Mouse (Mus musculus): ENCODE data around the gene Bach2. TPM values are rescaled to one million over a fixed set of nuclear protein-coding genes. Genes with fewer than 3 reads are reported as not detected.

The Bach2 gene
- total RNA-seq, 1 experiment from 2014 or later = 4.7 TPM

DNA sequence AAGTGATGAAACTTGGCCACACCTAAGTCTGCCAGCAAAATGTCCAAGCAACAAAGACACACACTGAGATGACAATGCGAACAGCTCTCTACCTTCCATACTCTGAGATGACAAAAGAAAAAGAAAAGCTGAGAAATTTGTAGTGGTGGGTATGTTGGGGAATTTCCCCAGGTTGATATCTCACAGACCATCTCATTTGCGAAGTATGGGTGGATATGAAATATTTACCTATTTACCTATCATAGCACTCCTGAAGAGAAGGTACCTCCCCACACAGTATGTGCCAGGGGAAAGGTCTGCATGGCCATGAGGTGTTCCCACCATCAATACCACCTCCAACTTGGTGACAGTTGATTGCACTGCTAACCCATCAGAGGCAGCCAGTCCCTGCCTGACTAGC, 13.4 kb upstream of the Bach2 start:
- DNase-seq = no peak

DNA sequence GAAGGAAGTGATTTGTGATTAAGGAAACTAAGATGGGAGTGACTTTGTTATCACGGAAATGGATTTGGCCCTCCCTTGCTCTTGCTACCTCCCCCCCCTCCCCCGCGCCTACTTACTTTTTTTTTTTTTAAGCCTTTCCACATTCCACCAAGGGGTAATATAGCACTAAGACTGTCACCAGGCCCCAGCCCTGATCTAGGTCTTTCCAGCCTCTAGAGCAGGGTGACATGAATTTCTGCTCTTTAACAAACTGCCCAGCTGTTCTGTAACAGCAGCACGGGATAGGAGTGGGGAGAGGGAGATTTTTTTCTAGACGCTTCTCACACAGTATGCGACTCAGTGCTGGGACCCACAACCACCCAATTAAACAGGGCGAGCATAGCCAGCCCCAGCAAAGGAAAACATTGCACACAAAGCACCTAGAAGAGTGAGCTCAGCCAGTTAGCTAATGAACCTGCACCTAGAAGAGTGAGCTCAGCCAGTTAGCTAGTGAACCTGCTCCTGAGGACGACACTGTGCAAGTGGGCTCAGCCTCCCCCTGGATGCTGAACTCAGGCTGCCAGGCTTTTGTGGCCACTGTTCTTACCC, 10.5 kb upstream of the Bach2 start:
- DNase-seq = no peak

DNA sequence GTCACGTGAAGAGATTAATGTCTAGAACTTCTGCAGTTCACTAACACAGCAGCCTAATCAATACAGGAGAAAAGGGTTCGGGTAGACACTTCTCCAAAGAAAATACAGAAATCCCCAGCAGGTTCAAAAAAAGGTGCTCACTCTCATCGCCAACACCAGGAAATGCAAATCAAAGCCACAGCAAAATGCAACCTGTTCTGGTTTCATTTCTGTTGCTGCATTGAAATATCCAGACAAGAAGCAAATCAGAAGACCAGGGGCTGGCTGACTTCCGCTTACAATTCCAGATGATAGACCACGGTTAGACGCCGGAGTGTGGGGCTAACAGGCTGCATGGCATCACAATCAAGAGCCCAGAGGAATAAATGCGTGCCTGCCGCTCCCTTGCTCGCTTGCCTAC, 9.3 kb upstream of the Bach2 start:
- DNase-seq = no peak

DNA sequence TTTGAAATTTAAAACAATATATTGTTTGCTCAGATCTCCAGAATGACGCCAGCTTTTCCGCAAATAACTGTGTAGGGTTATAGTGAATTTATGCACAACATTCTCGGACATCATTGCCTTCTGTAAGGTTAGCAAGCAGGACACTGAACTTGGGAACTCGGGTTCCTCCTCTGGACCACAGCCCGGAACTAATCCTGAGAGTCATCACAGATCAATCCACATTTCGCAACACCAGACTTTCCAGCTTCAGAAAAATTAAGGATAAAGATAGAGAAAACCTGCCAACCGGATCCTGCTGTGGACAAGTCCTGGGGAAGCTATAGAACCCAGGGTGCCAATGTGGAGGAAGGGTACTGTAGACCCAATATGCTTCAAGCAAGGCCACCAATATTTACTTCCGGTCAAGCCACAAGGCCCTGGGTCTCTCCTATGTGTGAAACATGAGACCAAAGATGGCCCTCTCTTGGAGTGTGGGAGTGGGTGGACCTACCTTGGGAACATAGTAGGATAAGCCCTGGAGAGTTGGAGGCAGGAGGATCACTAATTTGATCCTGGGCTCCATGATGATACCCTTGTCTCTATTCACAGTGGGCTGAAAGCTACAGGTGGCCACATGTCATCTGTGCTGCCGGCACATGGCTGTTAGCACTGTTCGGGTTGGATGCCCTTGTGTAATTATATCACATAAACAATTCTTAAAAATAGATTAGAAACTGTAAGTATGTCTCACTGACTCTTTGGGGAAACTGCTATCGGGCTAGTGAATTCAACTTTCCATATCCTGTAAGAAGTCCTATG, 7.1 kb upstream of the Bach2 start:
- DNase-seq = no peak

DNA sequence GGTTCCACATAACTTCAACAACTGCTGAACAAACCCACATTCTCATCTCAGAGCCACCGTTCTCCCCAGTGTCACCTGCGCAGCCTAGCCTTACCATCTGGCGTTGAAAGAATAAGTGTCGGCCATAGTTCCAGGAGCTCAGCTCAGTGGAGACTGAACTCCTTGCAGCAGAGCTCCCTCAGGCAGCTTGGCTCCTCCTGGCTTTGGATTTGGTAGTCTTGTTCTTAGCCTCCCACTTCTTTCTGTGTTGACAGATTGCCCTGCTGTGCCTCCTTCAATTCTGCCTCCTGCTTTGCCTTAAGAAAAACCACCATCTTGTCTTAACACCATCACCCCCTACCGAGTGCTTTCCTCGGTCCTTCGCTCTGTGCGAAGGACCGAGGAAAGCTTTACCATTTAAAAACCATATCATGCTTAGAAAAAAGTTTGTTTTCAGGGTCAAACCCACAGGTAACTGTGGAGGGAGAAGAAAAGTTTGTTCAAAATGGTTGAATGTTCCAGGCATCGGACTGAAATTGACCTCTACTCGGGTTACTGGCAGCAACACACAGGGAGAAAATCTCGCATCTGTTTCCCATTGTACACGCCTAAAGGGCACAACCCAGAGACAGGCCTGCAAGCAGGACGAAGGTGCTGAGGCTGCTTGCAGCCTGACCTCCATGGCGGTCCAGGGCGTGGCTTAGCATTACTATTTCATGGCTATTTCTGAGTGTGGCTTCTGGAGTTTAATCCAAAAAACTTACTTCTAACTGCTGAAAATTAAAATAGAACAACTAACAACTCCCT, 2.5 kb upstream of the Bach2 start:
- DNase-seq = no peak

DNA sequence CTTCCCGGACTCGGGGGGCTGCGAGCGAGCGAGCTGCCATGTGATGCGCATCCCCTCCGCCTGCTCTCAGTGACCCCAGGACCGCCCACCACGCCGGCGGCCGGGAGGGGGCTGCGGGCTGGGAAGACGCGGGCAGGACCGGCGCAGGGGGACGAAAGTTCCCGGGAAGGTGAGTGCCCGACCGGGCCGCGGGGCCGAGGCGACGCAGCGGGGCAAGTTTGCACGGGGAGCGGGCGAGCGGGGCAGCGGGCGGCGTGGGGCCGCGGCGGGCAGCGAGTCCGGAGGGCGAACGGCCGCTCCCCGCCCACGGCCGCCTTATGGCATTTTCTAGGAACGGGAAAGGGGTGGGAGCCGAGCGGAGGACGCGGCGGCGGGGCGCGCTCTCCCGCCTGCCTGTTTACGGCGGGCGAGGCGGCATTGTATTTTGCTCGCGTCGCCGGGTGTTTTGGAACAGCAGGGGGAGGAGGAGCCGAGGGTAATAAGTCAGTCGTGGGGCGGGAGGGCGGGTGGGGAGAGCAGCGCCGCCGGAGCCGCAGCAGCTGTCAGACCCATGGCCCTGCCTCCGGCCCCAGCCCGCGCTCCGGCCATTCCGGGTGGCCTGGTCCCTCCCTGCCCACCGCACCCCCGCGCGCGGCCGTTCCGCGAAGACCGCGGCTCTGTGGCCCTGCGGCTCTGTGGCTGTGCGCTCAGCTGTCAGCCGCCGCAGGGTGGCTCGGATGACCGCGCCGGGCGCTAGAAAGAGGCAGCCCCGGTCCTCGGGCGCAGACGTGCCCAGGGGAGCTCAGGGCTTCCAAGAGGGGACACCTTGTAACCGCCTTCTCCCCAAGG, 531 bp downstream of the Bach2 start:
- peak; percentile 72 for DNase-seq

DNA sequence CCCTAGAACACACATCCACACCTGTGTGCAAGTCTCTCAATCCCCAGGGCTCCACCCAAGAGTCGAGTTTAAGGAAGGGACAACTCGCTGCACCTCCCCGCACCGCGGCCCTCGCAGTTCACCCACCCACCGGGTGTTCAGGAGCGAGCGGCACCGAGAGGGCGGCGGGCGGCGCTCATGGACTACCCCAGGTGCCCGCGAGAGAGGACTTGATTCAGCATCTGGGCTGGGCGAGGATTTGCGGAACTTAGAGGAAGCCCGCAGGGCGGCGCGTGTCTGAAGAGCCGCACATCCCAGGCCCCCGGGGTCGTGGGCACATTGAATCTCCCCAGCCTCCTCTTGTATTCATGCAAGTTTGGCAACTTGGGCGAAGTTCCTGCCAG, 1.1 kb downstream of the Bach2 start:
- peak; percentile 63 for DNase-seq

DNA sequence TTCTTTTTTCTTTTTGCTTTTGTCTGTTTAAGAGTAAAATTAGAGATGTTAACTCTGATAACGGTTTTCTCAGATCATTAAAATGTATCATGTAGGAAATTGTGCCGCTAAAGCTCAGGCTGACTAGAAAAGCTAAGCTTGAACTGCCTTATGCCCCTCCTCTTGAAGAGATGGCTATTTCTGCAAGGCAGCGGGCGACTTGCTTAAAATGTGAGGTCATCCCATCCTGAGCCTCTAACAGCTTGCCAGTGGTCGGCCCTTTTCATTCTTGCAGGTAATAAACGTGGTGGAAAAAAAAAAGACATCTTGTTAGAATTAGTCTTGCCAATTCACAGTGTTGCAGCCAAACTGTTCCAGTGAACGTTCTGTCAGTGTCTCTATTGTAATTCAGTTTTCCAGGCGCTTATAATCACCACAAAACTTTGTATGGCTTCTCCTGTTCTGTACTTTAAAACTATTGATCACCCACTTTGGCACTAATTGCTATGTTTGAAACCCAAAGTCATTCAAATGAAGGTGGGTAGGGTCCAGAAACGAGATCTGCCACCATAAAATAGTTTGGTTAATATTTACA, 1.9 kb downstream of the Bach2 start:
- no peak for DNase-seq

DNA sequence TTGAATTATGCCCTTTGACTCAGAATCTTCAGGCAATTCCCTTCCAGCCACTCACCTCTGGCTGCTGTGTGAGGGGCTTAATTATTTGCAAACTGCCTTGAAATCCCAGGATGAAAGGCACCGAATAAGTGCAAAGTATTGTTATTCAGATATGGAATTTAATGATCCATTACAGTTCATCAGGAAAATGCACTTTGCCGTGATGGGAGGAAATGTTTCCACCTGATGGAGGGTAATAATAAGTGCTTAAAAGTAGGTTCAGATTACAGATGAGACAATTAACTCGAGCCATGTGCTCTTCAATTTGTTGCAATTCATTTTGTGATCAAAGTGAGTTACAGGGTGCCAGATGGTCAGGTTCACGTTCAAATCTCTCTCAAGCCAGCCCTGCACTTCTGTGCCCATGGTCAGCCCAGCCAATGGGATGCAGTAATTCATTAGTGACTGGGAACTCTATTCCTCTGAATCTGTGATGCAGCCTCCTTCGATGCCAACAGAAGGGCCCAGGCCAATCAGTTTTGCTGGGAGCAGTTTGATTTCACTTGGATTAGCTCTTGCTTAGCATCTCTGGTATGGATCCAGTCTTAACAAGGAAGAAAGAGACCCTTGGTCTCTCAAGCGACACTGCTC, 2.9 kb downstream of the Bach2 start:
- DNase-seq = no peak

DNA sequence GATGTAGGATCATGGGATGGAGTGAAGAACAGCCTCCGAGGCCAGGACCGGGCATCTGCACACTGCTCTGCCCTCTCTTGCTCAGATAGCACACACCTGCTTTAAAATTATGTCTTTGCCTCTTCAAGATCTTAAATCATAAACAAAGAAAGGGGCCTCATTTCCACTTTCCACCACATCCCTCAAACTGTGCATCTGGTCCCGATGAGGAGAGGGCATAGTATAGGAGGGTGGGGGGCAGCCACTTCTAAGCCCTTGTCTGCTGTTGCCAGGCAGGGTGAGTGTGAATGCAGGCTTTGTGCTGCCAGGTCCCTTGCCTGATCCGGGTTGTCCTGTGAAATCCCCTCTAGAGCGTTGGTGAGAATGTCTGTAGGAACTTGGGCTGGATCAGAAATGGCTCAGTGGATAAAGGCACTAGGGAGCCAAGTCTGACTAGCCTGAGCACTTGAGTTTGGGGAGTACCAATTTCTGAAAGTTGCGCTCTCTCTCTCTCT, 3.6 kb downstream of the Bach2 start:
- DNase-seq = no peak

DNA sequence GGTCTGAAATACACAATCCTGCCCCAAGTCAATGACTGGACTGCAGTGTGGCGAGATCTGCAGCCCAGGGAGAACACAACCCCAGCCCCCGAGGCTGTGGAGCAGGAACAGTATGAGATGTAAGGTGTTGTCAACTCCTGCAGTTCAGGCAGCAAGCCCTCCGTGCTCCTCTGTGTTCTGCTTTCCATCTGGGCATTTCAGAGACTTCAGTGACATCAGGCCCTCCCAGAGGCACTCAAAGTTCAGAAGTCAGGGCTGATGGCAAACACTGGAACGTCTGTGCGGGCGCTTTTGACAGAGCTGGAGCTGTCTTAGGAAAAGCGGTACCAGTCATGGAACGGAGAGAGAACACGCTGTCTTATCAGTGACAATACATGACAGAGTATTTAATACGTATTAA, 4.9 kb downstream of the Bach2 start:
- no peak for DNase-seq

DNA sequence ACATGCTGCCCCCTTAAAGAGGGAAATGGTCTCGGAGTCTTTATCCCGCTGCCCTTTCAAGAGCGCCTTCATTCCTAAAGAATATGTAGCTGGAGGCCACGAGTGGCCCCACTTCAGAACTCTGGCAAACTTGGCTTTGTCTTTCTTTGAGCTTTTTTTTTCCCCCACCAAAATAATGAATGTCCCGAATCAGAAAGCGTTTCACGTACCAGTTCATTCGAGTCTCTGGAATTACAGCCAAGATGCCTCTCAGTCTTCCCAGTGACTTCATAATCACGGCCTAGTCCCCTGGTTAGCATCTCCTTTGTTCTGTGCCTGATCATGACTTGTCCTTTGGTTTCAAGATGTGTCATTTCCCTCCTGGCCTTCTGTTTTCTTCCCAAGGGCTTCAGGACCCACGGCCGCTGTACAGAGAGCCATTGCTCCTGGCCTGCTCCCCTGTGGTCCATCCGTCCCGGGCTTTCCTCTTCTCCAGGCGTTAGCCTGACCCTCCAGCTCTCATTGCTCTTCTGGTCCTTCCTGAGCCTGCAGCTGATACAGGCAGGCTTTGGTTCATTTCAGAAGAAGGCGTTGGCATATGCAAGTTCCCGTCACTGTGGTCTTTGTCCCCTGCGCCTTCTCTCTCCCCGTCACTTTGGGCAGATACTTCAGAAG, 5.6 kb downstream of the Bach2 start:
- no peak for DNase-seq

DNA sequence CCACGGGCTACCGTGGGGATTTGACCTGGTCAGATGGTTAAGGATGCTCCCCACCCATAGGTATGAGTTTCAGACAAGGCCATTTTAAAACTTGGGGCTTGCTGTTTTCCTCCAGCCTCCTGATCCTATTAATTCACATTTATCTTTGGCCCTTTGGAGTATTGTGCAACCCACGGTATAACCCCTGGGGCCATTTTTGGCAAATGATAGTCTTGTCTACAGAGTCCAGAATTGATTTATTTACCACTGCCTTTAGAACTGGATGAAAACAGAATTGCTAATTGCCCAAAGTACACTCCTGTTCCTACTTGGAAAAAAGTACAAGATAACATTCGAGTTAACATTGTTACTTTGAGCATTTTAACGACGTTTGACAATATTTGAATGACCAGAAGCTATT, 7.0 kb downstream of the Bach2 start:
- no peak for DNase-seq

DNA sequence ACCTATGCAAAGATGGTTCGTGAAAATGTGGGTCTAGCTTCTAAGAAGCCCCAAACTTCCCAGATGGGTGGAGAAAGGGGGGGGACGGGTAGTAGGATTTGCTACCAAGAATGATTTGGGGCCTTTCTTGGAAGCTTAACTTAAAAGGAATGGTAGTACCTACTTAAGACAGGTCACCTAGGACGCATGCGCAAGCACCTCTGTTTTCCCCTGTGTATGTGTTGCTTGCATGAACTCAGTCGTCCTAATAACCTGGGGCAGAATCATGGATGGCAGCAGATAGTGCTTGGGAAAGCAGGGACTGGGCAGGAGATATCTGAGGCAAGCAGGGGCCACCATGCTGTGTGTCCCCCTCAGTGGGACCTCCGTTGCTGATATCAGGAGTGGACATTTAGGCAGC, 7.4 kb downstream of the Bach2 start:
- no peak for DNase-seq

DNA sequence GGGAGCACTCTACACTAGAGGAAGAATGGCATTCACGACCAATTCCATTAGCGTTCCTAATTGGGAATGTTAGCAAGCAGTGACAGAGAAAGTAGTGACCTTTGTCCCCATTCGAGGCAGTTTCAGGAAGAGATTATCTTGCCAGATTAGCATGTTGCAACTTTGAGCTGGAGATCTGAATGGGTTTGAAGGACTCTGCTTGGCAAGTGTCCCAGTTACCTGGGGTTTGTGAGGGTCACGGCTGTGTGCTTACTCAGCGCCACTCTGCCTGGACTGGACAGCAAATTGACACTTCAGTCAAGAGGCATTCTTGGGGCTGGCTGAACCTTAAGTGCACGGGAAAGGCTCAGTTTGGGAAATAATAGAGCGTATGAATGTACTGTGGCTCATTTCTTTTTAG, 8.2 kb downstream of the Bach2 start:
- peak; percentile 22 for DNase-seq

DNA sequence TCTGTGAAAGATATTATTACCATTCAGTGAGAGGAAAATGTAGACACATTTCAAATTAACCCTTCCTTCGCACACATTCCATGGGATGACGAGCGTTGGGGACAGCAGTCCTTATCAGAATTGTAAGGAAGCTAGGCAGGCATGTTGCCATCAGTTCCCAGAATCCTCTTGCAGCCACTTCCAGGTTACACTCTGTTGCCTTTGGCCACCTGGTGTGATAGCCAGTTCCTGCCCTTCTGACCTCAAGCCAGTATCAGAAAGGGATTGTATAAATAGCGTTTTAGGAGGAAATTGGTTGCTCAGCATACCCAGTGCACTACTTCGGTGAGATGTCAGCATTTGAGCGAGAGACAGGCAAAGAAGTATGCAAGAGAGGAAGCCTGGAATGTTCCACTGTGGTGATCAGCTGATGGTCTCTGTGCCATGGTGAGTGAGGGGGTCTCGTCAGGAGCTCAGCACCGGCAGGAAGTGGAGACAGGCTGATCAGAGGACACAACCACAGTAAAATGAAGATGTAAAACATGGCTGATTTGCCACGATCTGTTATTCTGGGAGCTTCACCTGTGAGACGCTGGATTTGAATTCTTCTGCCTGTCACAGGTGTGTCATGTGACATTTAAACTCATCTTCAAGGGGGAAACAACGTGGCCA, 9.0 kb downstream of the Bach2 start:
- no peak for DNase-seq

DNA sequence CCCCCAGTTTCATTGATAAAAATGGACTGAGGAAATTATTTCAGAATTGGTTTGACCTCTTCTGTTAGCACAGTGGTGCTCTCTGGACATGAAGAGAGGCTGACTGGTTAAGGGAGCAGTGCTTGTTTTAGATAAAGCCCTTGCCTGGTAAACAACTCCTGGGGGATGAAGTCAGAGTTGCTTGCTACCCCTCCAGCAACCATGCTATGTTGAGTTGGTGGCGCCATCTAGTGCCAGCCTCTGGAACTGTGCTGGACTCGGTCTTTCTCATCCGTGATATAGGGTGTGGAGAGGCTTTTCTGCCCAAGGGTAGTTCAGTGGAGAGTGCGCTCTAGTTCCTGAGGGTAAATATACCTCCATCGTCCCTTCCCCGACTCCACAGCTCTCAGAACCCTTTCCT, 9.6 kb downstream of the Bach2 start:
- DNase-seq = peak; percentile 80

DNA sequence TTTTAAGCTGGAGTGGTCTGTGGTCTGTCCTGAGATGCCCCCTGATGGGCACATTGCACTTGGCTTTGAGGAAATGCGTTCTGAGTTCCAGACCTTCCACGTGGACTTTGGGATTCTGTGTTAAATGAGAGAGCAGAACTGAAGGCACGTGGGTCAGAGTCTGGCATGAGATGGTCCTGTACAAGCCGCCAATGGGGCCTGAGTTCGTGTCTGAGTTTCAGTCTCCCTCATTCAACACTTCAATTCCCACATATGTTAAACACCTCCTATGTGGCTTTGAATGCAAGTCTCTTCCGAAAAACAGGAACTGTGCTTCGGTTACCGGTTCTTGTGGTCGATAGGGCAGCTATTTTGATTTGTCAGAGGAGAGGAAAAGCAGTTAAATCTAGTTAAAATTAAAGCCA, 10.4 kb downstream of the Bach2 start:
- DNase-seq = no peak

DNA sequence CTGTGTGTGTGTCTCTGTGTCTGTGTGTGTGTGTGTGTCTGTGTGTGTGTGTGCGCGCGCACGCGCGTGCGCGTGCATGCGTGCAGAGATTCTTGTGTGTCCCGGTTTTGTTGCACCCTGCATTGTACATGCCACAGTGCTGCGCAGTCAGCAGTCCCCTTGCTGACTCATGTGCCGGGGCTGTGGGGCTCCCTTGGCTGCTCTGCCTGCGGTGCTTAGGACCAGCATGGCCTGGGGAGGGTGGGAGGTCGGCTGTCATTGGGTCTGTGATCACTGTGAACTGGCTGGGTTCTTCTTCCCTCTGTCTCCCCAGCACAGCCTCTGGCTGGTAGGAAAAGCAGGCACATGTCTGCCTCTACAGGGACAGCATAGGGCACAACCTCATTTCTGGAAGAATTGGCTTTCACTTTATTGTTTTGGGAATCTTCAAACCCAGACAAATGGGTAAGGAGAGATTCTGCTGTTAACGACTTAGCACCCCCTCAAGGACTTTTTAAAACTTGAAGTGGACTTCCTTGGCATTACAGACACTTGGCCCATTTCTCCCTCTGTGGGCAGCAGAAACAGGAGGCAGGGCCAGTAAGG, 11.2 kb downstream of the Bach2 start:
- DNase-seq = peak; percentile 27
